Mouse (Mus musculus): ENCODE measurements around the gene Zg16.

The Zg16 gene

GRCm38 (mm10) chr7:127066317-127066716, 20.8 kb downstream of the Zg16 start:
- DNase-seq: no peak

- DNase-seq: no peak
Measured at GRCm38 (mm10) chr7:127065538-127065937, 21.6 kb downstream of the Zg16 start.

GRCm38 (mm10) chr7:127055026-127055585, 32.0 kb downstream of the Zg16 start:
- DNase-seq: no peak

- DNase-seq: peak; percentile 94
Measured at GRCm38 (mm10) chr7:127041851-127042672, 45.1 kb downstream of the Zg16 start, which contains the start of gene Kif22. Gene Kif22 (minus strand): TSS chr7:127042471.

- no peak for DNase-seq
Measured at GRCm38 (mm10) chr7:127031244-127031643, 55.9 kb downstream of the Zg16 start.

- DNase-seq: no peak
Measured at GRCm38 (mm10) chr7:127030172-127030571, 57.0 kb downstream of the Zg16 start.

GRCm38 (mm10) chr7:127027885-127028284, 59.2 kb downstream of the Zg16 start:
- DNase-seq: no peak

- DNase-seq: peak; percentile 100
Measured at GRCm38 (mm10) chr7:127026984-127027726, 60.0 kb downstream of the Zg16 start, which contains the start of gene Maz. Gene Maz (minus strand): TSS chr7:127027037.

GRCm38 (mm10) chr7:127026616-127026983, 60.5 kb downstream of the Zg16 start:
- DNase-seq: no peak

GRCm38 (mm10) chr7:127026161-127026600, 60.9 kb downstream of the Zg16 start:
- DNase-seq: peak; percentile 89

GRCm38 (mm10) chr7:127025556-127026160, 61.5 kb downstream of the Zg16 start:
- peak; percentile 79 for DNase-seq

GRCm38 (mm10) chr7:127024755-127025555, 62.2 kb downstream of the Zg16 start:
- DNase-seq: peak; percentile 90

- no peak for DNase-seq
Measured at GRCm38 (mm10) chr7:127023896-127024690, 63.0 kb downstream of the Zg16 start.

- DNase-seq: peak; percentile 37
Measured at GRCm38 (mm10) chr7:127023272-127023691, 63.8 kb downstream of the Zg16 start.

GRCm38 (mm10) chr7:127022528-127023271, 64.4 kb downstream of the Zg16 start:
- no peak for DNase-seq

GRCm38 (mm10) chr7:127021563-127022527, 65.3 kb downstream of the Zg16 start:
- no peak for DNase-seq

- DNase-seq: peak; percentile 77
Measured at GRCm38 (mm10) chr7:127020901-127021562, 66.1 kb downstream of the Zg16 start, which contains the start of the genes Gm42742 and Prrt2. Gene Gm42742 (minus strand): TSS chr7:127021097. Gene Prrt2 (minus strand): TSS chr7:127021211.

GRCm38 (mm10) chr7:127020491-127020890, 66.6 kb downstream of the Zg16 start:
- no peak for DNase-seq

- no peak for DNase-seq
Measured at GRCm38 (mm10) chr7:127020031-127020430, 67.1 kb downstream of the Zg16 start.

Measured in kidney, postnatal 10 days (tissue).